Mouse (Mus musculus) gastrocnemius, adult 8-10 months (tissue): ENCODE results near the gene Bicc1. TPM values are rescaled to one million over a fixed set of nuclear protein-coding genes. Genes with fewer than 3 reads are reported as not detected.

Experiments used
- DNase-seq, 2 experiments: peaks; one replicate each; pipeline ENCODE4 v3.0.0; 2022; ENCODE audit warnings: low spot score in 2 of 2
- total RNA-seq, 4 experiments: library from RNA; stranded (reverse); gene quantifications; 2 replicates each; pipeline ENCODE4 v1.2.4; 2022

Gene Bicc1
- total RNA-seq, result 1 to 10 TPM; 4.5 to 8.1 (median 6.4) TPM

GRCm38 (mm10) chr10:71159676-71160235, at the start of gene Bicc1:
Gene Bicc1, minus strand, starts transcription at chr10:71159700.
- peak in 1 of 2 experiments; percentile 38 for DNase-seq

GRCm38 (mm10) chr10:71201512-71201911, 42.0 kb upstream of the Bicc1 start:
- DNase-seq, result no peak

- no peak for DNase-seq
Measured at GRCm38 (mm10) chr10:71200964-71201363, 41.5 kb upstream of the Bicc1 start.

- no peak for DNase-seq
Measured at GRCm38 (mm10) chr10:71198676-71199075, 39.2 kb upstream of the Bicc1 start.

GRCm38 (mm10) chr10:71197036-71197785, 37.7 kb upstream of the Bicc1 start:
- no peak for DNase-seq

DNA sequence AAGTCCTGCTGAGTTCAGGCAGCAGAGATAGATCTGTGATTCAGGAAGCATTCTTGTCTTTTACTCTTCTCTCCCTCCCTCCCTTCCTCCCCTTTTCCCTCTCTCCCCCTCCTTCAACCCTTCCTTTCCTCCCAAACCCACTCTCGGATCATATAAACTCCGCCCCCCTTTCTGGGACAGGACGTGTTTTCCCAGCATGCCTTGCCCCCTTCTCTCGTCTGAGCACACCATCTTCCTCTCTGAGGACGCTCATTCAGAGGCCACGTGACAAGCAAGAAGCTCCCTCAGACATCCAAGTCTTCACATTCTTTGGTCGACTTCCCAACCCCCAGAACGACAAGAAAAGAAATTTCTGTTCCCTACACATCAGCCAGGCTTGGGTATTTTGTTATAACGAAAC, 36.0 kb upstream of the Bicc1 start:
- DNase-seq, result no peak

DNA sequence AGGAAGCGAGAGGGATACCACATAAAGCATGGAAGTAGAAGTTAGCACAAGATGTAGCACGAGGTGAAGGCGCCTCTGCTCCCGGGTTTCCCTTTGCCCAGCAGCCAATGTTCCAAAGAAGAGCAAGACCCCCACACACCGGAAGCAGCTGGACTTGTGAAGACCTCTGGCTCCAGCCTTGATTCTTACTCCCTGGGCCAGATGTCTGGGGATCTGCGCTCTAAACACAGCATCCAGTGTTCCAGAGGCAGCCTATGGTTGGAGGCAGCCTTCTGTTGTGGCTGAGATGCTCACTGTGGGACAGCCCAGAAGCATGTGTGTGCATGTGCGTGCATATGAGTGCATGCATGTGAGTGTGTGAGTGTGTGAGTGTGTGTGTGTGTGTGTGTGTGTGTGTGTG, 35.2 kb upstream of the Bicc1 start:
- DNase-seq, result no peak

DNA sequence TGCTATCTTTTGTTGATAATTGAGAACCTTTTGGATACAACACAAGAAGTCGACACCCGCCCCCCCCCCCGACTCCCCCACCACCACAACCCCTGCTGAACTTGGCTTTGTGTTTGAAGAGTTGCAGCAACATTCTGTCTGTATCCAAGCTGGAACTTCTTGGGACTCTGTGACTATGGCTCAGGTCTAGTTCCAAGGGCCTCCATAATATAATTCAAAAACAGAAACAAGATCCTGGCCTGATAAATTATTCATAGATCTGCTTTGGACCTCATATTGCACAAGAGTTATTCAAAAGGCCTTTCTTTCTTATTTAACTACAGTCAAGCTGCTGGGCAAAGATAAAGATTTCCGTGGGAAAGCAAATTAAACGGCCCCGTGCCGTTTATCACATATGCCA, 33.8 kb upstream of the Bicc1 start:
- DNase-seq, result no peak

GRCm38 (mm10) chr10:71192886-71193285, 33.4 kb upstream of the Bicc1 start:
- peak in 1 of 2 experiments; percentile 15 for DNase-seq

GRCm38 (mm10) chr10:71188681-71189080, 29.2 kb upstream of the Bicc1 start:
- DNase-seq, result no peak

DNA sequence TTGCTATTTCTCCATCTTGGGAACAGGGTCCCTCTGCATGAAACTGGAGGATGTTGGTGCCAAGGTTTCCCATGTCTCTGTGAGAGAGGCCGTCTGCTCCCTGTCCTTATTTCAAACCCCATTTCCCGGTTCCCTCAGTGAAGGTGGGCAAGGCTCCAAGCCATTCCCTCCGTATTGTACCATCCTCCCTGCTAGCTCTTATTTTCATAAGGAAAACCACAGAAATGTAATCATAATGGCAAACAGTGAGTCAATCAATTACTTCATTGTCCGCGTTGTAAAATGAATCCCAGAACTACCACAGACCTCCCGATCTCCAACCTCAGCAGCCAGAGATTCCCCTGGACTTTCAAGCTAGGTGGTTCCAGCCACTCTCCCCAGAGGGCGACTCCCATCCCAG, 25.6 kb upstream of the Bicc1 start:
- no peak for DNase-seq

GRCm38 (mm10) chr10:71183339-71184031, 24.0 kb upstream of the Bicc1 start:
- DNase-seq, result no peak

GRCm38 (mm10) chr10:71181931-71182330, 22.4 kb upstream of the Bicc1 start:
- DNase-seq, result no peak

DNA sequence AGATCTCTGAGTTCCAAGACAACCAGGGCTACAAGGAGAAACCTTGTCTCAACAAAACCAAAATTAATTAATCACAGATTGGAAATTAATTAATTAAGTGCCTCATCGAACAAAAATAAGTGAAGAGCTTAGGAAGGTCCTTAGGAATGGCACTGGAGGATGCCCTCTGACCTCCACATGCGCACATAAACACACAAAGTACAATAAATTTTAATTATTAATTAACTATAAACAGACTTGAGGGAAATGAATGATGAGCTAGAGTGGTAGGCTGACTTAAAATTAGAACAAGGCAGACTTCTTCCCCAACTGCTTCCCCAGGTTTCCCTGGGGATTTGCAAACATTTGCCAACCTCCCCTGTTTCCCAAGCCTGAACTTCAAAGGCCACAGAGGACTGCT, 21.6 kb upstream of the Bicc1 start:
- no peak for DNase-seq

DNA sequence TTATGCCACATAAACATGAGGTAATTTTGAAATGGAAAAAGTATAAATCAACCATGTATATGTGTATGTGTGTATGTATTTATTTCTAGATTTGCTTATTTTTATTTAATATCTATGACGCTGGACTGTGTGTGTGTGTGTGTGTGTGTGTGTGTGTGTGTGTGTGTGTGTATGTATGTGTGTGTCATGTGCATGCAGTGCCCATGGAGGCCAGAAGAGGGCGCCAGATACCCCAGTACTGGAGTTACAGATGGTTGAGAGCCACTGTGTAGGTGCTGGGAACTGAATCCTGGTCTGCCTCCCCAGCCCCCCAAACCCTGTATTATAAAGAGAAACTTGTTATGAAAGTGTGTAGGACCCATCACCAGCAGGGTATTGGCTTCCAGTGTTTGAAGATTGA, 20.6 kb upstream of the Bicc1 start:
- no peak for DNase-seq

DNA sequence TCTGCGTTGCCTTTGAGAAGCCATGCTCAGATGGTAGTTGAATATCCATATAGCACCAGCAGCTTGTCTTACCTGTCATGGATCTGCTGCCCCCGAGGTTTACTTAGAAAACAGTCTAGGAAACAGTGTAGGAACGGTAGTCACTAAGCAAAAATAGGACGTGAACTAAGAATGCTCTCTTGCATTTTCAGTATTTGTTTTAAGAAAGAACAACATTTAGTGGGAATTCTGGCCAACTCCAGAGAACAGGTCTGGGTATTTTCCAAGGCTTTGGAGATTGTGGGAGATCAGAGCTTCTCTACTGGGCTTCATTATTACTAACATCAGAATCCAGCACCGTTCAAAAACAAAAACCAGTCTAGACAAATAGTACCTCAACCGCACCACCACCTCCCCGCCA, 17.7 kb upstream of the Bicc1 start:
- no peak for DNase-seq

DNA sequence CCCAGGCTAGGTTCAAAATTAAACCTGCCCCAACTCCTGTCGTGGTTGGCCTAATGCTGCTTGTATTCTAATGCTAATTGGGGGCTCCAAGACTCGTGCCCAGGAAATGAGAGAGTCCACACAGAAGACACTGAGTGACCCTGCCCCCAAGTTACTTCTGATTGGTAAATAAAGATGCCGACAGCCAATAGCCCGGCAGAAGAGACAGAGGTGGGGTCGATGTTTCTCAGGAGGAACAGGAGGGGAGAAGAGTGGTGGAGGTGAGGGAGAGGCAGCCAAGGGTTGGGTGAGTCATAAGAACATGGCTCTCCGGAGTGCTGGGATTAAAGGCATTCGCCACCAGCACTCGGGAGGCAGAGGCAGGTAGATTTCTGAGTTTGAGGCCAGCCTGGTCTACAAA, 16.8 kb upstream of the Bicc1 start:
- DNase-seq, result no peak

GRCm38 (mm10) chr10:71175280-71175679, 15.8 kb upstream of the Bicc1 start:
- DNase-seq, result no peak

DNA sequence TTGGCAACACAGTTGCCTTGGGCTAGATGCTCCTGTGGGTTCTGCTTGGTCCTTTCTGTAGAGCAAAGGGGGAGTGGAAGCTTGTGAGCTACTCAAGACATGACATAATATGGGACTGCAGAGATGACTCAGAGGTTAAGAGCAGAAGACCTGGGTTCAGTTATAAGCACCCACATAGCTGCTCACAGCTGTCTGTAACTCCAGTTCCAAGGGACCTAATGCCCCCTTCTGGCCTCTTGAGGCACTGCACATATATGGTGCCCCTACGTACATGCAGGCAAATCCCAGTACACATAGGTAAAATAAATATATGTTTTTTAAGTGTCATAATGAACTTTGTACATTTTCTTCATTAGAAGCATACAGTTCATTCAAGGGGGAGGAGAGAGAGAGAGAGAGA, 11.9 kb upstream of the Bicc1 start:
- no peak for DNase-seq

- no peak for DNase-seq
Measured at GRCm38 (mm10) chr10:71170771-71171170, 11.3 kb upstream of the Bicc1 start.

DNA sequence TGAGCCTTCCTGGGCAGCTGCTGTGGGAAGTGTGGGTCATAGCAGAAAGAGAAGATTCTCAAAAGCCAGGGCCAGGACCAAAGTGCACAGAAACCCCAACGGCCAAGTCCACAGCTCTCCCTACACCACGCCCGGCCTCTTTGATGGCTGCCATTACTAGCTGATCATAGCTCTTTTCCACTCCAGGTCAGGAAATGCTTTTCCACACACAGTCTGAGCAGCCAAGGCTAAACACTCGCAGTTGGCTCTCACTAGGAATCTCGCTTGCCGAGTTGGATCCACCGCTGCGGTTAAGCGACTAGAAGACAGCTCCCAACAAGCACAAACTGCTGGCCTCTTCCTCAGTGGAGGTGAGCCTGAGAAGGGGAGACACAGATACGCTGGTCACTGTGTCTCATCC, 10.3 kb upstream of the Bicc1 start:
- peak in 1 of 2 experiments; percentile 21 for DNase-seq

GRCm38 (mm10) chr10:71169171-71169570, 9.7 kb upstream of the Bicc1 start:
- no peak for DNase-seq

GRCm38 (mm10) chr10:71160449-71160848, 949 bp upstream of the Bicc1 start:
- no peak for DNase-seq
